Mouse (Mus musculus): ENCODE measurements around the gene Adamts8. TPM values are rescaled to one million over a fixed set of nuclear protein-coding genes. Genes with fewer than 3 reads are reported as not detected.

Gene Adamts8
- polyA plus RNA-seq, 1 experiment from 2014 or later = 1.0 TPM

- no peaks in the 10 kb centered on the region for H3K27me3 ChIP-seq (ENCODE audit: low read depth, poor library complexity, severe bottlenecking)
- no peak overlapping the region for H3K27ac ChIP-seq (replicated peaks)
- H3K4me3 ChIP-seq = no peak overlapping the region
- H3K36me3 ChIP-seq = no peaks in the 10 kb centered on the region
- H3K9me3 ChIP-seq (replicated peaks) = no peaks in the 10 kb centered on the region
- no peak for DNase-seq (ENCODE audit: low spot score)
- no peaks in the 10 kb centered on the region for H3K4me1 ChIP-seq
- WGBS = 90% methylated on average over 3 of the region's 3 CpGs
These were observed 68.4 kb downstream of the Adamts8 start for GRCm38 (mm10) chr9:31010749-31011148.

GRCm38 (mm10) chr9:31011533-31011932, 69.2 kb downstream of the Adamts8 start:
- DNase-seq (ENCODE audit: low spot score) = no peak
- 73% methylated on average over 1 of the region's 1 CpGs for WGBS

GRCm38 (mm10) chr9:31012674-31013073, 70.3 kb downstream of the Adamts8 start:
- Histone ChIP-seq H3K9me3 (replicated peaks) (no peaks in the 10 kb centered on the region), H3K4me1 (no peaks in the 10 kb centered on the region), H3K27ac (replicated peaks) (no peak overlapping the region), H3K4me3 (no peak overlapping the region), H3K27me3 (ENCODE audit: low read depth, poor library complexity, severe bottlenecking) (no peaks in the 10 kb centered on the region), H3K36me3 (no peaks in the 10 kb centered on the region)
- 92% methylated on average over 4 of the region's 4 CpGs for WGBS
- DNase-seq (ENCODE audit: low spot score) = no peak

More at GRCm38 (mm10) chr9:31011533-31011932, 69.2 kb downstream of the Adamts8 start:
- H3K36me3 ChIP-seq = no peaks in the 10 kb centered on the region
- H3K4me1 ChIP-seq = no peaks in the 10 kb centered on the region
- no peaks in the 10 kb centered on the region for H3K27me3 ChIP-seq (ENCODE audit: low read depth, poor library complexity, severe bottlenecking)
- H3K9me3 ChIP-seq (replicated peaks) = no peaks in the 10 kb centered on the region
- no peak overlapping the region for H3K27ac ChIP-seq (replicated peaks)
- H3K4me3 ChIP-seq = no peak overlapping the region

GRCm38 (mm10) chr9:31013415-31013814, 71.1 kb downstream of the Adamts8 start:
- 93% methylated on average over 4 of the region's 4 CpGs for WGBS
- H3K4me1 ChIP-seq = no peaks in the 10 kb centered on the region
- no peaks in the 10 kb centered on the region for H3K9me3 ChIP-seq (replicated peaks)
- H3K27ac ChIP-seq (replicated peaks) = no peak overlapping the region
- H3K36me3 ChIP-seq = no peaks in the 10 kb centered on the region
- H3K4me3 ChIP-seq = no peak overlapping the region
- DNase-seq (ENCODE audit: low spot score) = no peak
- no peaks in the 10 kb centered on the region for H3K27me3 ChIP-seq (ENCODE audit: low read depth, poor library complexity, severe bottlenecking)

Other genes with a start within 250 kb of the Adamts8 start
- gene Adamts15, start 20.1 kb upstream of the Adamts8 start, polyA plus RNA-seq (2016; fragmentation: Nextera tagmentation; extraction: Ambion mirVana) = 4.9 and 5.2 TPM in 2 replicates
- gene Zbtb44, start 88.1 kb downstream of the Adamts8 start, polyA plus RNA-seq (2016; fragmentation: Nextera tagmentation; extraction: Ambion mirVana) = 3.6 and 4.4 TPM in 2 replicates
- gene St14, start 189.3 kb downstream of the Adamts8 start, polyA plus RNA-seq (2016; fragmentation: Nextera tagmentation; extraction: Ambion mirVana) = 2.5 and 2.7 TPM in 2 replicates

All from midbrain, embryonic 10.5 days (tissue).